Comparison of ENCODE assay signal across 24 mouse cellular contexts in the genomic region with DNA sequence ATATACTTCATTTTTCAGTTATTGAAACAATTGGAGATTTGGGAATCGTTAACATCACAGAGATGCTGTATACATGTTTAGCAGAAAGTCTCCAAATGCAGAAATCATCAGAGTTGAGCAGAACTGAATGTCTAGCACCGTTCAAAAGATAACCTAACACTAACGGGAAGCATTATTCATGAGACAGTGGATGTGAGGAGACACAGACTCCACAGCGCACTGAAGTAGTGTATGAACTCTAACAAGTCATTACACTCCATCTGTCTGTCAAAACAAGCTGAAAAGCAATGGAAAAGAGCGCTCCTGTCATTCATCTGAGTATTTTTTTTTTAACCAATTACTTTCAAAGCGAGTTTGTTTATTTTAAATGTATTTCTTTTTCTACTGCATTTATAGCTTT.
DNase-seq lines count a peak whose midpoint lies in the region; ATAC-seq and TF ChIP-seq lines count a peak whose summit lies in the region.
"Had no signal": no experiment of that assay in that cellular context is flagged by ENCODE, and none has a peak within 500 bp of the region (broad histone marks: within the 10 kb centered on the region; RNA-seq: fewer than 3 reads in every experiment).

No protein-coding gene starts in this region.

- DNase-seq in forebrain, embryonic 14.5 days (ENCODE audit: low spot score), result peak; percentile 67
- DNase-seq in forebrain, embryonic 10.5 days (ENCODE audit: extremely low spot score, low spot score), result no peak
- DNase-seq in heart, adult 2 months, result no peak
- no peak for DNase-seq in ovary, postnatal 14 days (ENCODE audit: low spot score)
- DNase-seq: adrenal gland, postnatal 10 days; adrenal gland, postnatal 36 days; cerebellum, adult 11 months; cerebellum, adult 2 months; cerebellum, adult 9-11 months; cerebellum, postnatal 25 days; gastrocnemius, postnatal 10 days; heart, postnatal 14 days; heart, postnatal 4 days; kidney, adult 18-20 months; kidney, adult 9 months had no signal

- WGBS in forebrain, embryonic 14.5 days, result 39% methylated on average over 6 of the region's 6 CpGs
- WGBS in forebrain, embryonic 10.5 days, result 85% methylated on average over 6 of the region's 6 CpGs
- WGBS in heart, adult 2 months, result 67% methylated on average over 6 of the region's 6 CpGs
- 61% methylated on average over 6 of the region's 6 CpGs for whole genome bisulfite sequencing in heart, embryonic 12.5 days

- no peaks in the 10 kb centered on the region for H3K27me3 ChIP-seq in forebrain, embryonic 14.5 days (replicated peaks; ENCODE audit: control insufficient read depth, insufficient read depth, low read length)
- H3K27me3 ChIP-seq in forebrain, embryonic 10.5 days (ENCODE audit: poor library complexity, severe bottlenecking), result no peaks in the 10 kb centered on the region
- no peaks in the 10 kb centered on the region for H3K27me3 ChIP-seq in heart, adult 2 months (ENCODE audit: control insufficient read depth, insufficient read depth, low read length)
- H3K27me3 ChIP-seq in heart, embryonic 12.5 days (replicated peaks), result no peaks in the 10 kb centered on the region
- H3K27me3 ChIP-seq: heart, embryonic 13.5 days had no signal

- ATAC-seq in forebrain, embryonic 14.5 days, result peak; percentile 73; the same call in 1 of the 2 replicates
- no peak for ATAC-seq in heart, embryonic 12.5 days (ENCODE audit: insufficient number of reproducible peaks, low FRiP score)
- ATAC-seq in cerebellum, adult (ENCODE audit: insufficient number of reproducible peaks, low FRiP score, low TSS enrichment), result no peak
- ATAC-seq: activated CD4-positive, CD25-positive, alpha-beta regulatory T cell, adult 4 months; hindbrain, postnatal 0 days; inflammation-experienced regulatory T-cells, adult 6 months; intestine, embryonic 16.5 days had no signal

- no peak overlapping the region for H3K4me3 ChIP-seq in forebrain, embryonic 14.5 days (ENCODE audit: low read depth, low read length)
- no peak overlapping the region for H3K4me3 ChIP-seq in forebrain, embryonic 10.5 days
- H3K4me3 ChIP-seq in heart, adult 2 months, result no peak overlapping the region
- H3K4me3 ChIP-seq in heart, embryonic 12.5 days, result no peak overlapping the region
- no peak overlapping the region for H3K4me3 ChIP-seq in brown adipose tissue, adult 24 weeks (ENCODE audit: insufficient read depth, low read depth, low read length)
- H3K4me3 ChIP-seq: heart, embryonic 13.5 days had no signal

- intact Hi-C loops in heart, adult 2 months (cut with DNase I), result no loop called here

- no peak overlapping the region for H3K4me2 ChIP-seq in forebrain, embryonic 14.5 days (ENCODE audit: low read length)
- H3K4me2 ChIP-seq in heart, embryonic 12.5 days, result no peak overlapping the region
- H3K4me2 ChIP-seq: heart, embryonic 13.5 days; hindbrain, embryonic 14.5 days had no signal

- no peak for TF ChIP-seq CTCF in heart, adult 2 months (IDR thresholded peaks at IDR 0.05)

- no peaks in the 10 kb centered on the region for H3K9me3 ChIP-seq in forebrain, embryonic 14.5 days (replicated peaks; ENCODE audit: control insufficient read depth, low read length)
- H3K9me3 ChIP-seq in forebrain, embryonic 10.5 days, result no peaks in the 10 kb centered on the region
- H3K9me3 ChIP-seq in heart, embryonic 12.5 days (replicated peaks), result no peaks in the 10 kb centered on the region
- H3K9me3 ChIP-seq: heart, embryonic 13.5 days had no signal

- H3K36me3 ChIP-seq in forebrain, embryonic 14.5 days (ENCODE audit: control insufficient read depth, insufficient read depth, low read length), result no peaks in the 10 kb centered on the region
- H3K36me3 ChIP-seq in forebrain, embryonic 10.5 days (replicated peaks), result no peaks in the 10 kb centered on the region
- H3K36me3 ChIP-seq in heart, adult 2 months (ENCODE audit: control insufficient read depth, insufficient read depth, low read length), result no peaks in the 10 kb centered on the region
- H3K36me3 ChIP-seq in heart, embryonic 12.5 days, result no peaks in the 10 kb centered on the region
- H3K36me3 ChIP-seq: heart, embryonic 13.5 days had no signal

- H3K79me2 ChIP-seq in heart, adult 2 months (replicated peaks; ENCODE audit: control insufficient read depth, insufficient read depth, low read length), result no peaks in the 10 kb centered on the region

- H3K9ac ChIP-seq in forebrain, embryonic 14.5 days (ENCODE audit: low read length), result no peak overlapping the region
- no peak overlapping the region for H3K9ac ChIP-seq in heart, adult 2 months (ENCODE audit: low read depth, low read length)
- no peak overlapping the region for H3K9ac ChIP-seq in heart, embryonic 12.5 days
- H3K9ac ChIP-seq: heart, embryonic 13.5 days; hindbrain, embryonic 14.5 days had no signal

- 0 out of 2 replicates have a peak, but pooled peaks cover 3% of the 10 kb centered on the region for H3K4me1 ChIP-seq in forebrain, embryonic 14.5 days (ENCODE audit: control insufficient read depth, insufficient read depth, low read length)
- H3K4me1 ChIP-seq in forebrain, embryonic 10.5 days, result no peaks in the 10 kb centered on the region
- peaks cover 4% of the 10 kb centered on the region for H3K4me1 ChIP-seq in heart, adult 2 months (ENCODE audit: control insufficient read depth, insufficient read depth, low read length)
- H3K4me1 ChIP-seq in heart, embryonic 12.5 days (replicated peaks), result no peaks in the 10 kb centered on the region
- peaks cover 3% of the 10 kb centered on the region; the same call in 1 of the 2 replicates for H3K4me1 ChIP-seq in brown adipose tissue, adult 24 weeks (ENCODE audit: control insufficient read depth, insufficient read depth, insufficient read length, low read length)
- H3K4me1 ChIP-seq: heart, embryonic 13.5 days had no signal

- no peak for TF ChIP-seq POLR2A in heart, adult 2 months (IDR thresholded peaks at IDR 0.05; ENCODE audit: insufficient read depth, low read depth, low read length)

- no peak overlapping the region for H3K27ac ChIP-seq in forebrain, embryonic 14.5 days (ENCODE audit: low read depth, low read length)
- no peak overlapping the region for H3K27ac ChIP-seq in forebrain, embryonic 10.5 days
- H3K27ac ChIP-seq in heart, adult 2 months, result peak overlapping the region; percentile 61
- H3K27ac ChIP-seq in heart, embryonic 12.5 days (ENCODE audit: poor library complexity, severe bottlenecking), result no peak overlapping the region
- H3K27ac ChIP-seq in brown adipose tissue, adult 24 weeks (replicated peaks; ENCODE audit: low read depth, low read length), result peak overlapping the region; percentile 34; the same call in 1 of the 2 replicates
- H3K27ac ChIP-seq: heart, embryonic 13.5 days; hindbrain, embryonic 14.5 days; hindbrain, postnatal 0 days had no signal

- no peak for TF ChIP-seq EP300 in heart, adult 2 months (IDR thresholded peaks at IDR 0.05; ENCODE audit: insufficient read depth, low read depth, low read length)

Comparison
In these comparisons a context has a peak if more than half of its experiments do, and no peak if none do; other contexts are left out.
1. H3K27ac ChIP-seq: peak in heart, adult 2 months (single experiment) and brown adipose tissue, adult 24 weeks (single experiment); none in forebrain, embryonic 14.5 days (single experiment), forebrain, embryonic 10.5 days (single experiment) and heart, embryonic 12.5 days (single experiment).